Mouse (Mus musculus) spleen, adult 2 months (tissue): ENCODE measurements around the gene Ptprn2. TPM values are rescaled to one million over a fixed set of nuclear protein-coding genes. Genes with fewer than 3 reads are reported as not detected.
"Not testable (repeated sequence)": the region's sequence is repeated elsewhere in the genome, so short reads cannot be mapped to it uniquely, and the experiment has no call there.

Experiments used
- DNase-seq, 2 experiments: peaks; one replicate each; pipeline versions ENCODE4 v3.0.0 to v3.0.0-alpha.2; 2012 to 2021; ENCODE audit warnings: low spot score in 2 of 2, low read depth in 1 of 2
- H3K27ac ChIP-seq: fragments of 200-500 bp; 2 replicates; pipeline ENCODE4 v1.5.1; 2012; ENCODE audit warnings: low read length, inconsistent platforms; ENCODE audit not compliant: insufficient read depth
- H3K27me3 ChIP-seq: fragments of 200-500 bp; 2 replicates; pipeline ENCODE4 v1.6.1; 2012; ENCODE audit warnings: mild to moderate bottlenecking, moderate library complexity, low read length, inconsistent platforms; ENCODE audit not compliant: control insufficient read depth, insufficient read depth
- H3K36me3 ChIP-seq: fragments of 200-500 bp; 2 replicates; pipeline ENCODE4 v1.6.1; 2012; ENCODE audit warnings: mild to moderate bottlenecking, low read length, inconsistent platforms; ENCODE audit not compliant: control insufficient read depth, insufficient read depth
- H3K4me1 ChIP-seq: fragments of 200-500 bp; 2 replicates; pipeline ENCODE4 v1.6.1; 2011; ENCODE audit warnings: inconsistent platforms; ENCODE audit not compliant: control insufficient read depth, insufficient read depth, insufficient read length
- H3K4me3 ChIP-seq: fragments of 200-500 bp; 2 replicates; pipeline ENCODE4 v1.5.1; 2011; ENCODE audit warnings: mild to moderate bottlenecking, inconsistent platforms; ENCODE audit not compliant: insufficient read depth, insufficient read length; ENCODE audit errors: extremely low read depth
- CTCF ChIP-seq: fragments of 200-500 bp; IDR thresholded peaks from 2 replicates; pipeline ENCODE4 v1.5.1; 2011; ENCODE audit warnings: mild to moderate bottlenecking, inconsistent platforms; ENCODE audit not compliant: insufficient read depth, insufficient read length, insufficient replicate concordance; ENCODE audit errors: extremely low read depth
- POLR2A ChIP-seq: fragments of 200-500 bp; IDR thresholded peaks from 2 replicates; pipeline ENCODE4 v1.6.1; 2011; ENCODE audit warnings: low read depth, low read length, inconsistent platforms
- WGBS: fragments of 180-500 bp; shearing (Covaris S2); methylation state at CpG from one replicate; pipeline ENCODE4 v1.1.7; 2018; 5-methylcytosine and 5-hydroxymethylcytosine counted together
- polyA plus RNA-seq: library from polyadenylated mRNA; depleted of rRNA; stranded (reverse); fragments of >200 nt; gene quantifications from 2 replicates; pipeline ENCODE4 v1.2.3, GENCODE M21; 2012

Gene Ptprn2
- polyA plus RNA-seq, 1 experiment = 0.96 TPM

GRCm38 (mm10) chr12:116569568-116569967 is 84.0 kb downstream of the Ptprn2 start:
- no peaks in the 10 kb centered on the region for H3K4me1 ChIP-seq
- no peaks in the 10 kb centered on the region for H3K27me3 ChIP-seq
- TF ChIP-seq CTCF (no peak), POLR2A (no peak)
- H3K27ac ChIP-seq = no peak overlapping the region
- H3K36me3 ChIP-seq = no peaks in the 10 kb centered on the region
- DNase-seq = no peak
- no peak overlapping the region for H3K4me3 ChIP-seq
- 61% methylated on average over 1 of the region's 1 CpGs for WGBS

- Histone ChIP-seq H3K27me3 (no peaks in the 10 kb centered on the region), H3K4me3 (no peak overlapping the region), H3K36me3 (no peaks in the 10 kb centered on the region), H3K4me1 (no peaks in the 10 kb centered on the region), H3K27ac (no peak overlapping the region)
- no peak for TF ChIP-seq CTCF
- no peak for TF ChIP-seq POLR2A
- 81% methylated on average over 5 of the region's 5 CpGs for WGBS
- no peak for DNase-seq
Measured at GRCm38 (mm10) chr12:116574102-116574501, 88.6 kb downstream of the Ptprn2 start.

- TF ChIP-seq POLR2A = no peak
- TF ChIP-seq CTCF = no peak
- Histone ChIP-seq H3K4me3 (no peak overlapping the region), H3K36me3 (no peaks in the 10 kb centered on the region), H3K27ac (no peak overlapping the region), H3K4me1 (no peaks in the 10 kb centered on the region), H3K27me3 (no peaks in the 10 kb centered on the region)
- 79% methylated on average over 5 of the region's 5 CpGs for WGBS
- no peak for DNase-seq
Measured at GRCm38 (mm10) chr12:116574720-116575119, 89.2 kb downstream of the Ptprn2 start.

- H3K27me3 ChIP-seq, H3K27ac ChIP-seq, H3K4me1 ChIP-seq, DNase-seq, H3K4me3 ChIP-seq, H3K36me3 ChIP-seq: not testable (repeated sequence)
- 35% methylated on average over 1 of the region's 1 CpGs for WGBS
Measured at GRCm38 (mm10) chr12:116577917-116578316, 92.4 kb downstream of the Ptprn2 start.

- H3K27me3 ChIP-seq = no peaks in the 10 kb centered on the region
- 83% methylated on average over 8 of the region's 8 CpGs for WGBS
- no peak overlapping the region for H3K27ac ChIP-seq
- H3K36me3 ChIP-seq = no peaks in the 10 kb centered on the region
- TF ChIP-seq POLR2A (no peak), CTCF (no peak)
- H3K4me3 ChIP-seq = no peak overlapping the region
- no peaks in the 10 kb centered on the region for H3K4me1 ChIP-seq
- no peak for DNase-seq
Measured at GRCm38 (mm10) chr12:116580827-116581544, 95.5 kb downstream of the Ptprn2 start.

GRCm38 (mm10) chr12:116581864-116582263 is 96.3 kb downstream of the Ptprn2 start:
- Histone ChIP-seq H3K4me1 (no peaks in the 10 kb centered on the region), H3K36me3 (no peaks in the 10 kb centered on the region), H3K4me3 (no peak overlapping the region), H3K27ac (no peak overlapping the region), H3K27me3 (no peaks in the 10 kb centered on the region)
- no peak for TF ChIP-seq CTCF
- TF ChIP-seq POLR2A = no peak
- DNase-seq = no peak

- TF ChIP-seq CTCF (no peak), POLR2A (no peak)
- H3K4me3 ChIP-seq = no peak overlapping the region
- no peak overlapping the region for H3K27ac ChIP-seq
- H3K4me1 ChIP-seq = no peaks in the 10 kb centered on the region
- no peaks in the 10 kb centered on the region for H3K27me3 ChIP-seq
- 44% methylated on average over 4 of the region's 4 CpGs for WGBS
- no peaks in the 10 kb centered on the region for H3K36me3 ChIP-seq
- DNase-seq = no peak
Measured at GRCm38 (mm10) chr12:116582829-116583228, 97.3 kb downstream of the Ptprn2 start.
